ENCODE assay signal across 7 mouse cellular contexts in the genomic region with DNA sequence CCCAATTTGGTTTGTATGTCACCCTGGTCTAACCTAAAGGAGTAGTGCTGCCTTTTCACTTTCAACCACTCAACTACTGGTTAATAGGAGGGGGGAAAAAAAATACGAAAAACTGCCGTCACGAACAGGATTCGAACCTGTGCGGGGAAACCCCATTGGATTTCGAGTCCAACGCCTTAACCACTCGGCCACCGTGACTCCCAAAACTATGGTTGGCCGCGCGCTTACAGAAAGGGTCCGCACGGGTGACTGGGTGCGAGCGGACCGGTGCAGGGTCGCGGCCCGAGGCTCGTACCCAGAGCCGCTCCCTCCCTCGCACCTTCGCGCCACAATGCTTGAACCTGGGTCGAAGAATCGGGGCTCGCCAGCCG. TPM values are rescaled to one million over a fixed set of nuclear protein-coding genes. Genes with fewer than 3 reads are reported as not detected.
DNase-seq lines count a peak whose midpoint lies in the region; ATAC-seq and TF ChIP-seq lines count a peak whose summit lies in the region.

No protein-coding gene starts in this region.

- H3K4me1 ChIP-seq in limb, embryonic 11.5 days (ENCODE audit: control insufficient read depth, insufficient read depth, low read length): peaks cover 15% of the 10 kb centered on the region
- H3K4me1 ChIP-seq in midbrain, embryonic 13.5 days (replicated peaks): peaks cover 18% of the 10 kb centered on the region
- no peaks in the 10 kb centered on the region for H3K4me1 ChIP-seq in small intestine, adult 2 months (ENCODE audit: control insufficient read depth, insufficient read depth, insufficient read length, low read length)

- H3K27me3 ChIP-seq in limb, embryonic 11.5 days (ENCODE audit: control insufficient read depth, insufficient read depth, low read length): no peaks in the 10 kb centered on the region
- H3K27me3 ChIP-seq in midbrain, embryonic 13.5 days: no peaks in the 10 kb centered on the region
- H3K27me3 ChIP-seq in small intestine, adult 2 months (ENCODE audit: control insufficient read depth, insufficient read depth, low read length): no peaks in the 10 kb centered on the region

- ATAC-seq in granulocyte monocyte progenitor cell, adult 5-6 weeks (replicated peaks; ENCODE audit: poor library complexity, severe bottlenecking): peak; percentile 67
- ATAC-seq in limb, embryonic 11.5 days (ENCODE audit: insufficient number of reproducible peaks, low FRiP score, low TSS enrichment, low read depth): peak; percentile 75; the same call in 1 of the 2 replicates
- ATAC-seq in midbrain, embryonic 13.5 days: peak; percentile 72

- TF ChIP-seq POLR2A in small intestine, adult 2 months (IDR thresholded peaks at IDR 0.05; ENCODE audit: low read depth, low read length): no peak

- H3K9ac ChIP-seq in limb, embryonic 11.5 days (ENCODE audit: low read length): peak overlapping the region; percentile 98
- peak overlapping the region; percentile 99 for H3K9ac ChIP-seq in midbrain, embryonic 13.5 days (replicated peaks)

- H3K9me3 ChIP-seq in limb, embryonic 11.5 days (ENCODE audit: control insufficient read depth, low read length): no peaks in the 10 kb centered on the region
- H3K9me3 ChIP-seq in midbrain, embryonic 13.5 days: no peaks in the 10 kb centered on the region

- under 1% methylated on average over 29 of the region's 29 CpGs for WGBS in limb, embryonic 11.5 days
- WGBS in midbrain, embryonic 13.5 days: under 1% methylated on average over 29 of the region's 29 CpGs
- under 1% methylated on average over 29 of the region's 29 CpGs for WGBS in small intestine, adult 2 months

- peak; percentile 87 for DNase-seq in adrenal gland, adult 8-10 months
- DNase-seq in embryo, embryonic 9.5 days (ENCODE audit: extremely low spot score): peak; percentile 98
- peak; percentile 92 for DNase-seq in kidney, adult 18-20 months
- peak; percentile 99 for DNase-seq in limb, embryonic 11.5 days (ENCODE audit: low spot score)

- H3K4me3 ChIP-seq in limb, embryonic 11.5 days (ENCODE audit: low read depth, low read length): peak overlapping the region; percentile 90
- peak overlapping the region; percentile 97 for H3K4me3 ChIP-seq in midbrain, embryonic 13.5 days (replicated peaks)
- peak overlapping the region; percentile 88 for H3K4me3 ChIP-seq in small intestine, adult 2 months (ENCODE audit: low read depth, low read length)

- no peak for TF ChIP-seq CTCF in small intestine, adult 2 months (IDR thresholded peaks at IDR 0.05; ENCODE audit: extremely low read depth, insufficient read length, insufficient replicate concordance, low read depth, low read length)

- peaks cover 5% of the 10 kb centered on the region; the same call in 1 of the 2 replicates for H3K36me3 ChIP-seq in limb, embryonic 11.5 days (ENCODE audit: control insufficient read depth, insufficient read depth, low read length)
- H3K36me3 ChIP-seq in midbrain, embryonic 13.5 days: peaks cover 18% of the 10 kb centered on the region
- peaks cover 11% of the 10 kb centered on the region for H3K36me3 ChIP-seq in small intestine, adult 2 months (ENCODE audit: control insufficient read depth, insufficient read depth, low read length)

- H3K27ac ChIP-seq in limb, embryonic 11.5 days (replicated peaks; ENCODE audit: low read depth, low read length): peak overlapping the region; percentile 94
- peak overlapping the region; percentile 97 for H3K27ac ChIP-seq in midbrain, embryonic 13.5 days
- H3K27ac ChIP-seq in small intestine, adult 2 months (ENCODE audit: insufficient read depth, low read depth, low read length): peak overlapping the region; percentile 57

- peak overlapping the region; percentile 81 for H3K4me2 ChIP-seq in limb, embryonic 11.5 days (ENCODE audit: low read depth, severe bottlenecking)
- H3K4me2 ChIP-seq in midbrain, embryonic 13.5 days (replicated peaks): peak overlapping the region; percentile 92

RNA-seq across cellular contexts. Expression of a gene that starts 0.7 kb away (rescaled TPM):
- 100 to 1,000 TPM; 103 to 155 (median 127) TPM for total RNA-seq in adrenal gland, adult 8-10 months (2022)
- total RNA-seq in granulocyte monocyte progenitor cell, adult 5-6 weeks (2014; fragmentation: Nextera tagmentation): 90.4 and 113 TPM in 2 replicates
- total RNA-seq in granulocyte monocyte progenitor cell, adult 5-6 weeks (2017): 56.4 and 56.9 TPM in 2 replicates
- polyA plus RNA-seq in limb, embryonic 11.5 days (2014; fragmentation: Nextera tagmentation; extraction: Ambion mirVana): 96.5 and 105 TPM in 2 replicates
- polyA plus RNA-seq in midbrain, embryonic 13.5 days (2015; fragmentation: Nextera tagmentation; extraction: Ambion mirVana): 200 and 212 TPM in 2 replicates
- polyA plus RNA-seq in small intestine, adult 2 months (2012; rRNA removed): 44.0 and 98.4 TPM in 2 replicates

RNA-seq across cellular contexts. Expression of a gene that starts 35.6 kb away (rescaled TPM):
- total RNA-seq in adrenal gland, adult 8-10 months (2022): 100 to 1,000 TPM; 760 to 841 (median 820) TPM
- total RNA-seq in granulocyte monocyte progenitor cell, adult 5-6 weeks (2014; fragmentation: Nextera tagmentation): 1,019 and 1,105 TPM in 2 replicates
- total RNA-seq in granulocyte monocyte progenitor cell, adult 5-6 weeks (2017): 1,278 and 1,308 TPM in 2 replicates
- 656 and 696 TPM in 2 replicates for polyA plus RNA-seq in limb, embryonic 11.5 days (2014; fragmentation: Nextera tagmentation; extraction: Ambion mirVana)
- 836 and 885 TPM in 2 replicates for polyA plus RNA-seq in midbrain, embryonic 13.5 days (2015; fragmentation: Nextera tagmentation; extraction: Ambion mirVana)
- 492 and 749 TPM in 2 replicates for polyA plus RNA-seq in small intestine, adult 2 months (2012; rRNA removed)

RNA-seq across cellular contexts. Expression of a gene that starts 40.2 kb away (rescaled TPM):
- total RNA-seq in adrenal gland, adult 8-10 months (2022): 10 to 100 TPM in 2 of 4 experiments, 1 to 10 TPM in 2; 4.8 to 11.6 (median 7.9) TPM
- total RNA-seq in granulocyte monocyte progenitor cell, adult 5-6 weeks (2014; fragmentation: Nextera tagmentation): 10.7 and 13.7 TPM in 2 replicates
- total RNA-seq in granulocyte monocyte progenitor cell, adult 5-6 weeks (2017): 1.2 and 1.7 TPM in 2 replicates
- polyA plus RNA-seq in limb, embryonic 11.5 days (2014; fragmentation: Nextera tagmentation; extraction: Ambion mirVana): 3.1 and 4.4 TPM in 2 replicates
- polyA plus RNA-seq in midbrain, embryonic 13.5 days (2015; fragmentation: Nextera tagmentation; extraction: Ambion mirVana): 3.4 and 4.3 TPM in 2 replicates
- 0.43 and 1.2 TPM in 2 replicates for polyA plus RNA-seq in small intestine, adult 2 months (2012; rRNA removed)

RNA-seq across cellular contexts. Expression of a gene that starts 46.9 kb away (rescaled TPM):
- 10 to 100 TPM; 39.1 to 55.4 (median 50.8) TPM for total RNA-seq in adrenal gland, adult 8-10 months (2022)
- 15.7 and 29.1 TPM in 2 replicates for total RNA-seq in granulocyte monocyte progenitor cell, adult 5-6 weeks (2014; fragmentation: Nextera tagmentation)
- 16.5 and 18.6 TPM in 2 replicates for total RNA-seq in granulocyte monocyte progenitor cell, adult 5-6 weeks (2017)
- polyA plus RNA-seq in limb, embryonic 11.5 days (2014; fragmentation: Nextera tagmentation; extraction: Ambion mirVana): 34.3 and 34.6 TPM in 2 replicates
- 81.5 and 85.9 TPM in 2 replicates for polyA plus RNA-seq in midbrain, embryonic 13.5 days (2015; fragmentation: Nextera tagmentation; extraction: Ambion mirVana)
- polyA plus RNA-seq in small intestine, adult 2 months (2012; rRNA removed): 11.0 and 23.0 TPM in 2 replicates

RNA-seq across cellular contexts. Expression of a gene that starts 47.0 kb away (rescaled TPM):
- 10 to 100 TPM; 76.6 to 93.8 (median 86.8) TPM for total RNA-seq in adrenal gland, adult 8-10 months (2022)
- total RNA-seq in granulocyte monocyte progenitor cell, adult 5-6 weeks (2014; fragmentation: Nextera tagmentation): 80.4 and 115 TPM in 2 replicates
- 58.6 and 60.5 TPM in 2 replicates for total RNA-seq in granulocyte monocyte progenitor cell, adult 5-6 weeks (2017)
- 89.9 and 91.8 TPM in 2 replicates for polyA plus RNA-seq in limb, embryonic 11.5 days (2014; fragmentation: Nextera tagmentation; extraction: Ambion mirVana)
- polyA plus RNA-seq in midbrain, embryonic 13.5 days (2015; fragmentation: Nextera tagmentation; extraction: Ambion mirVana): 142 and 153 TPM in 2 replicates
- 21.6 and 37.8 TPM in 2 replicates for polyA plus RNA-seq in small intestine, adult 2 months (2012; rRNA removed)

Comparison
In these comparisons a context has a peak if more than half of its experiments do, and no peak if none do; other contexts are left out.
1. Peak in every context shown above with its lines: DNase-seq, ATAC-seq, H3K4me3 ChIP-seq and H3K27ac ChIP-seq.